20 mouse cellular contexts compared by ENCODE assay signal in genomic region chr3:89926440-89926839, GRCm38 (mm10). TPM values are rescaled to one million over a fixed set of nuclear protein-coding genes. Genes with fewer than 3 reads are reported as not detected.
DNase-seq lines count a peak whose midpoint lies in the region; ATAC-seq and TF ChIP-seq lines count a peak whose summit lies in the region.
"Had no signal": no experiment of that assay in that cellular context is flagged by ENCODE, and none has a peak within 500 bp of the region (broad histone marks: within the 10 kb centered on the region; RNA-seq: fewer than 3 reads in every experiment).

No protein-coding gene starts in this region.

- H3K4me2 ChIP-seq in CH12.LX (ENCODE audit: insufficient read depth, low read depth, poor library complexity, severe bottlenecking): no peak overlapping the region
- H3K4me2 ChIP-seq: midbrain, embryonic 13.5 days had no signal

- no peak for ATAC-seq in CD4-positive, CD25-positive, alpha-beta regulatory T cell, adult 4 months
- ATAC-seq: forebrain, embryonic 16.5 days; hindbrain, embryonic 16.5 days; midbrain, embryonic 13.5 days had no signal

- no peaks in the 10 kb centered on the region for H3K36me3 ChIP-seq in CH12.LX (replicated peaks in 1 of 2; ENCODE audit: control insufficient read depth in 1 of 2, insufficient read depth in 1 of 2, low read length in 1 of 2)
- H3K36me3 ChIP-seq: G1E; heart, embryonic 10.5 days; midbrain, embryonic 13.5 days had no signal

- dilution Hi-C loops in CH12.LX (cut with MboI; ENCODE audit: extremely low pct_ligation_motif_present, extremely low pct_unique_long_range_greater_than_20kb, low sequenced_read_pairs): no loop called here

- no peaks in the 10 kb centered on the region for H3K79me2 ChIP-seq in CH12.LX (replicated peaks; ENCODE audit: control insufficient read depth, extremely low read depth, insufficient read depth, poor library complexity, severe bottlenecking)

- no peak overlapping the region for H3K27ac ChIP-seq in left cerebral cortex, adult 2 months
- H3K27ac ChIP-seq in CH12.LX (ENCODE audit: insufficient read depth, low read depth): no peak overlapping the region
- H3K27ac ChIP-seq in bone marrow, adult 2 months (ENCODE audit: control insufficient read depth, insufficient read depth, low read depth, low read length, poor library complexity): no peak overlapping the region
- H3K27ac ChIP-seq: heart, embryonic 10.5 days; midbrain, embryonic 13.5 days had no signal

- no peaks in the 10 kb centered on the region for H3K27me3 ChIP-seq in CH12.LX (replicated peaks)
- H3K27me3 ChIP-seq: midbrain, embryonic 13.5 days had no signal

- peak; percentile 27 for TF ChIP-seq CTCF in left cerebral cortex, adult 2 months (IDR thresholded peaks at IDR 0.05)
- peak; percentile 16 to 61; a peak in 2 of 4 replicates for TF ChIP-seq CTCF in CH12.LX (conservative IDR thresholded peaks at IDR 0.05 in 1 of 2, IDR thresholded peaks at IDR 0.05 in 1 of 2; ENCODE audit: low read depth in 2 of 2, low read length in 2 of 2)
- TF ChIP-seq CTCF in bone marrow, adult 2 months (IDR thresholded peaks at IDR 0.05; ENCODE audit: control insufficient read depth, insufficient read depth, low read length): peak; percentile 27; the same call in 1 of the 2 replicates

- peak; percentile 31 for DNase-seq in CD4-positive, CD25-positive, alpha-beta regulatory T cell, adult 2 months (ENCODE audit: low read depth, low spot score)
- DNase-seq in left cerebral cortex, adult 2 months (ENCODE audit: extremely low spot score in 1 of 2, low spot score in 2 of 2): no peak
- DNase-seq in left cerebral cortex, postnatal 25 days (ENCODE audit: low spot score in 2 of 2): no peak
- no peak for DNase-seq in CH12.LX (ENCODE audit: extremely low read depth)
- DNase-seq in gastrocnemius, adult 18-20 months (ENCODE audit: low spot score): no peak
- DNase-seq in heart, postnatal 4 days: no peak
- DNase-seq: adrenal gland, postnatal 25 days; cerebellum, adult 2 months; gastrocnemius, postnatal 14 days; heart, postnatal 14 days; kidney, adult 9 months; lung, adult 18-20 months; thymus, adult 2 months had no signal

- in situ Hi-C loops in CH12.LX (cut with MboI; ENCODE audit: low pct_ligation_motif_present, low pct_unique_long_range_greater_than_20kb, low sequenced_read_pairs): no loop called here

- H3K4me1 ChIP-seq in CH12.LX (ENCODE audit: control insufficient read depth in 1 of 2, insufficient read depth in 2 of 2): peaks cover 0 to 3% of the 10 kb centered on the region in 2 experiments; a peak in 1 of 4 replicates
- no peaks in the 10 kb centered on the region for H3K4me1 ChIP-seq in bone marrow, adult 2 months (ENCODE audit: control insufficient read depth, insufficient read depth, low read length)
- H3K4me1 ChIP-seq: heart, embryonic 10.5 days; midbrain, embryonic 13.5 days had no signal

- peak; percentile 57 for TF ChIP-seq RAD21 in CH12.LX (IDR thresholded peaks at IDR 0.05; ENCODE audit: low read depth, low read length)

- no peak overlapping the region for H3K9ac ChIP-seq in CH12.LX (ENCODE audit: insufficient read depth, low read depth)
- H3K9ac ChIP-seq: midbrain, embryonic 13.5 days had no signal

- no peak for TF ChIP-seq POLR2A in CH12.LX (IDR thresholded peaks at IDR 0.05; ENCODE audit: low read depth, low read length)
- TF ChIP-seq POLR2A in bone marrow, adult 2 months (IDR thresholded peaks at IDR 0.05; ENCODE audit: borderline replicate concordance, control insufficient read depth, low read depth, low read length): no peak

- TF ChIP-seq EP300 in CH12.LX (IDR thresholded peaks at IDR 0.05; ENCODE audit: low read length): no peak

- intact Hi-C loops in left cerebral cortex, adult 2 months (cut with DNase I): no loop called here
- intact Hi-C loops in left cerebral cortex, postnatal 25 days (cut with DNase I): no loop called here

- H3K9me3 ChIP-seq in CH12.LX (replicated peaks; ENCODE audit: low read length): peaks cover 6% of the 10 kb centered on the region
- H3K9me3 ChIP-seq: G1E; heart, embryonic 10.5 days; midbrain, embryonic 13.5 days had no signal

- H3K4me3 ChIP-seq in left cerebral cortex, adult 2 months: no peak overlapping the region
- no peak overlapping the region for H3K4me3 ChIP-seq in CH12.LX (replicated peaks in 1 of 3; ENCODE audit: low read depth in 2 of 3, low read length in 2 of 3, poor library complexity in 1 of 3)
- no peak overlapping the region for H3K4me3 ChIP-seq in bone marrow, adult 2 months (replicated peaks; ENCODE audit: control insufficient read depth, low read depth, low read length)
- H3K4me3 ChIP-seq: heart, embryonic 10.5 days; midbrain, embryonic 13.5 days had no signal

- whole genome bisulfite sequencing in bone marrow, adult 2 months: 87% methylated on average over 1 of the region's 1 CpGs

TF ChIP-seq in CH12.LX, 34 proteins besides CTCF, POLR2A, EP300 and RAD21:
- no peak for TF ChIP-seq JUND (conservative IDR thresholded peaks at IDR 0.05; ENCODE audit: low read depth, low read length)
- TF ChIP-seq SMC3 (IDR thresholded peaks at IDR 0.05; ENCODE audit: low read depth, low read length): peak; percentile 56

RNA-seq across cellular contexts. Expression of gene Il6ra, which starts 13.4 kb away (rescaled TPM):
- polyA plus RNA-seq in CD4-positive, CD25-positive, alpha-beta regulatory T cell, adult 4 months (2017; shearing (Covaris generic)): 10 to 100 TPM; 18.3 to 20.4 TPM
- total RNA-seq in left cerebral cortex, adult 2 months (2021): 1 to 10 TPM; 3.7 to 4.4 TPM
- total RNA-seq in left cerebral cortex, postnatal 25 days (2021): 1 to 10 TPM; 4.7 to 5.0 TPM
- total RNA-seq in CH12.LX (2012; rRNA removed) (1.4 and 2.2 TPM in 2 replicates), CH12.LX (2014; rRNA removed) (1.4 and 1.6 TPM in 2 replicates)
- polyA plus RNA-seq in CH12.LX (2012; ENCODE audit: insufficient read length, low read depth): 4.4 and 4.8 TPM in 2 replicates
- polyA plus RNA-seq in bone marrow, adult 2 months (2011; ENCODE audit: insufficient read depth, insufficient read length, low replicate concordance, missing spikeins): 6.5 and 11.4 TPM in 2 replicates
- 1 to 10 TPM; 3.1 to 7.2 TPM for total RNA-seq in gastrocnemius, adult 18-20 months (2021)
- total RNA-seq in heart, postnatal 4 days (2021): 1 to 10 TPM; 1.5 to 2.0 TPM
- polyA plus RNA-seq: G1E had no signal

RNA-seq across cellular contexts. Expression of gene Atp8b2, which starts 36.9 kb away (rescaled TPM):
- polyA plus RNA-seq in CD4-positive, CD25-positive, alpha-beta regulatory T cell, adult 4 months (2017; shearing (Covaris generic)): 10 to 100 TPM; 17.8 to 24.6 TPM
- total RNA-seq in left cerebral cortex, adult 2 months (2021): 100 to 1,000 TPM; 112 to 129 TPM
- total RNA-seq in left cerebral cortex, postnatal 25 days (2021): 100 to 1,000 TPM in 1 of 2 experiments, 10 to 100 TPM in 1; 93.5 to 110 TPM
- total RNA-seq in CH12.LX (2012; rRNA removed): 35.8 and 51.8 TPM in 2 replicates
- total RNA-seq in CH12.LX (2014; rRNA removed): 33.2 and 34.2 TPM in 2 replicates
- 31.3 and 44.4 TPM in 2 replicates for polyA plus RNA-seq in CH12.LX (2012; ENCODE audit: insufficient read length, low read depth)
- polyA plus RNA-seq in bone marrow, adult 2 months (2011; ENCODE audit: insufficient read depth, insufficient read length, low replicate concordance, missing spikeins): 9.0 and 30.6 TPM in 2 replicates
- total RNA-seq in gastrocnemius, adult 18-20 months (2021): 1 to 10 TPM; 5.2 to 5.5 TPM
- total RNA-seq in heart, postnatal 4 days (2021): 10 to 100 TPM; 51.4 to 59.6 TPM

Comparison
In these comparisons a context has a peak if more than half of its experiments do, and no peak if none do; other contexts are left out.
1. RNA of gene Atp8b2, which starts 36.9 kb away (total RNA-seq): 112 to 129 TPM in left cerebral cortex, adult 2 months, 93.5 to 110 TPM in left cerebral cortex, postnatal 25 days, 51.4 to 59.6 TPM in heart, postnatal 4 days and 33.2 to 51.8 TPM in CH12.LX; 5.2 to 5.5 TPM in gastrocnemius, adult 18-20 months; every median in the first group is over 4 times any median in the second.
2. Peak in every context shown above with its lines, with median percentiles within 50 percentile points of each other: CTCF ChIP-seq.